Mouse (Mus musculus) liver, postnatal 0 days (tissue): ENCODE measurements around the gene Cyp2s1.

Experiments
- CTCF ChIP-seq: sonication (generic); IDR thresholded peaks from 2 replicates; pipeline ENCODE4 v1.5.1; 2016; ENCODE audit warnings: antibody characterized with exemption, low read depth
- EP300 ChIP-seq: IDR thresholded peaks from 2 replicates; pipeline ENCODE4 v1.6.1; 2016; ENCODE audit warnings: antibody characterized with exemption, low read depth, mild to moderate bottlenecking

GRCm38 (mm10) chr7:25804792-25805191, 11.9 kb downstream of the Cyp2s1 start:
- no peak for TF ChIP-seq CTCF
- TF ChIP-seq EP300 = no peak
